Mouse (Mus musculus) erythroblast, embryonic 14.5 days (primary cell): ENCODE data around the gene Ccndbp1.
"Not testable (repeated sequence)": the region's sequence is repeated elsewhere in the genome, so short reads cannot be mapped to it uniquely, and the experiment has no call there.

Source experiments
- GATA1 ChIP-seq: IDR thresholded peaks from 2 replicates; pipeline ENCODE4 v1.6.1; 2012; ENCODE audit warnings: low read length, inconsistent platforms, mixed read lengths
- TAL1 ChIP-seq: IDR thresholded peaks from 3 replicates; pipeline ENCODE4 v1.6.1; 2012; ENCODE audit warnings: low read length, inconsistent platforms, mixed read lengths

DNA sequence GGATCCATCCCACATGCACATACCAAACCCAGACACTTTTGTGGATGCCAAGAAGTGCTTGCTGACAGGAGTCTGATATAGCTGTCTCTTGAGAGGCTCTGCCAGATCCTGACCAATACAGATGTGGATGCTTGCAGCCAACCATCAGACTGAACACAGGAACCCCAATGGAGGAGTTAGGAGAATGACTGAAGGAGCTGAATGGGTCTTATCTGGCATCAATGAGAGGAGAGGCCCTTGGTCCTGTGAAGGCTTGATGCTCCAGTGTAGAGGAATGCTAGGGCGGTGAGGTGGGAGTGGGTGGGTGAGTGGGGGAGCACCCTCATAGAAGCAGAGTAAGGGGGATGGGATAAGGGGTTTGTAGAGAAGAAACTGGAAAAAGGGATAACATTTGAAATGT is 30.6 kb downstream of the Ccndbp1 start:
- not testable (repeated sequence) for TF ChIP-seq GATA1, TAL1
